Mouse (Mus musculus) megakaryocyte-erythroid progenitor cell, adult 5-6 weeks (primary cell): ENCODE data around the gene Fignl2. TPM values are rescaled to one million over a fixed set of nuclear protein-coding genes. Genes with fewer than 3 reads are reported as not detected.

ENCODE experiments used
- ATAC-seq: replicated peaks from 2 replicates; pipeline ENCODE4 v1.8.0; 2016; ENCODE audit warnings: mild to moderate bottlenecking, inconsistent platforms; ENCODE audit not compliant: severe bottlenecking, poor library complexity, low FRiP score, low TSS enrichment
- total RNA-seq, 2 experiments: library from RNA; stranded (forward) in 1 of 2; stranded (reverse) in 1 of 2; fragments of 200-1000, 215-1000 nt in 1 of 2; fragments of >200 nt in 1 of 2; fragmentation: Nextera tagmentation in 1 of 2; gene quantifications; 2 replicates each; pipeline ENCODE4 v1.2.3; 2014 to 2017

The Fignl2 gene
- total RNA-seq, 2 experiments from 2014 or later = not detected

GRCm38 (mm10) chr15:101070762-101071161 is 7.6 kb downstream of the Fignl2 start:
- no peak for ATAC-seq

- ATAC-seq = no peak
Observed at GRCm38 (mm10) chr15:101069641-101070190, 8.7 kb downstream of the Fignl2 start.

- ATAC-seq = no peak
Observed at GRCm38 (mm10) chr15:101068671-101069070, 9.7 kb downstream of the Fignl2 start.

- ATAC-seq = no peak
Observed at GRCm38 (mm10) chr15:101068029-101068428, 10.3 kb downstream of the Fignl2 start.

GRCm38 (mm10) chr15:101066920-101067696 is 11.3 kb downstream of the Fignl2 start:
- ATAC-seq = no peak

GRCm38 (mm10) chr15:101066364-101066847 is 12.0 kb downstream of the Fignl2 start:
- no peak for ATAC-seq

GRCm38 (mm10) chr15:101065069-101065468 is 13.3 kb downstream of the Fignl2 start:
- no peak for ATAC-seq

GRCm38 (mm10) chr15:101060280-101060852 is 18.0 kb downstream of the Fignl2 start:
- no peak for ATAC-seq

- no peak for ATAC-seq
Observed at GRCm38 (mm10) chr15:101059570-101060279, 18.6 kb downstream of the Fignl2 start.

GRCm38 (mm10) chr15:101056225-101056624 is 22.1 kb downstream of the Fignl2 start:
- ATAC-seq = peak; percentile 70

- no peak for ATAC-seq
Observed at GRCm38 (mm10) chr15:101054541-101054940, 23.8 kb downstream of the Fignl2 start.

- ATAC-seq = no peak
Observed at GRCm38 (mm10) chr15:101053832-101054459, 24.4 kb downstream of the Fignl2 start.

GRCm38 (mm10) chr15:101052560-101053501 is 25.5 kb downstream of the Fignl2 start:
- no peak for ATAC-seq

- no peak for ATAC-seq
Observed at GRCm38 (mm10) chr15:101051869-101052268, 26.5 kb downstream of the Fignl2 start.

GRCm38 (mm10) chr15:101048338-101048896 is 29.9 kb downstream of the Fignl2 start:
- ATAC-seq = no peak

- no peak for ATAC-seq
Observed at GRCm38 (mm10) chr15:101047194-101047555, 31.2 kb downstream of the Fignl2 start, which contains the start of gene Gm47841. TSS of gene Gm47841 (minus strand) at chr15:101047397.

GRCm38 (mm10) chr15:101046527-101047193 is 31.7 kb downstream of the Fignl2 start:
- no peak for ATAC-seq
